Mouse (Mus musculus) heart, embryonic 12.5 days (tissue): ENCODE measurements around the gene Pacs1. TPM values are rescaled to one million over a fixed set of nuclear protein-coding genes. Genes with fewer than 3 reads are reported as not detected.
"Not testable (repeated sequence)": the region's sequence is repeated elsewhere in the genome, so short reads cannot be mapped to it uniquely, and the experiment has no call there.

Experiments
- ATAC-seq: fragments of 200-750 bp; cut with Nextera tagmentation; 2 replicates; pipeline ENCODE4 v1.8.0; 2017; ENCODE audit warnings: moderate TSS enrichment, moderate library complexity; ENCODE audit not compliant: insufficient number of reproducible peaks, low FRiP score
- H3K27ac ChIP-seq: fragments of 300-500 bp; sonication (generic); 2 replicates; pipeline ENCODE4 v1.5.1; 2016; ENCODE audit warnings: mild to moderate bottlenecking, moderate library complexity; ENCODE audit not compliant: poor library complexity, severe bottlenecking
- H3K27me3 ChIP-seq: fragments of 300-500 bp; sonication (generic); replicated peaks from 2 replicates; pipeline ENCODE4 v1.6.1; 2016; ENCODE audit warnings: mild to moderate bottlenecking, moderate library complexity
- H3K36me3 ChIP-seq: fragments of 300-500 bp; sonication (generic); 2 replicates; pipeline ENCODE4 v1.6.1; 2016; ENCODE audit warnings: mild to moderate bottlenecking, moderate library complexity
- H3K4me1 ChIP-seq: fragments of 300-500 bp; sonication (generic); replicated peaks from 2 replicates; pipeline ENCODE4 v1.6.1; 2016; ENCODE audit warnings: mild to moderate bottlenecking
- H3K4me2 ChIP-seq: fragments of 300-500 bp; sonication (generic); 2 replicates; pipeline ENCODE4 v1.6.1; 2016; ENCODE audit warnings: mild to moderate bottlenecking, moderate library complexity
- H3K4me3 ChIP-seq: fragments of 300-500 bp; sonication (generic); 2 replicates; pipeline ENCODE4 v1.5.1; 2016; ENCODE audit warnings: mild to moderate bottlenecking
- H3K9ac ChIP-seq: fragments of 300-500 bp; sonication (generic); 2 replicates; pipeline ENCODE4 v1.6.1; 2016; ENCODE audit warnings: mild to moderate bottlenecking, moderate library complexity
- H3K9me3 ChIP-seq: fragments of 300-500 bp; sonication (generic); replicated peaks from 2 replicates; pipeline ENCODE4 v1.6.1; 2016; ENCODE audit warnings: mild to moderate bottlenecking, moderate library complexity
- WGBS: fragments of 180-500 bp; shearing (Covaris S2); methylation state at CpG from one replicate; pipeline ENCODE4 v1.1.7; 2016; 5-methylcytosine and 5-hydroxymethylcytosine counted together
- polyA plus RNA-seq: library from polyadenylated mRNA; unstranded; fragments of >200 nt; fragmentation: Nextera tagmentation; extraction: Ambion mirVana; gene quantifications from 2 replicates; pipeline ENCODE4 v1.2.1, GENCODE M21; 2016

Pacs1 gene
- polyA plus RNA-seq, 1 experiment from 2014 or later: 28.4 TPM

DNA sequence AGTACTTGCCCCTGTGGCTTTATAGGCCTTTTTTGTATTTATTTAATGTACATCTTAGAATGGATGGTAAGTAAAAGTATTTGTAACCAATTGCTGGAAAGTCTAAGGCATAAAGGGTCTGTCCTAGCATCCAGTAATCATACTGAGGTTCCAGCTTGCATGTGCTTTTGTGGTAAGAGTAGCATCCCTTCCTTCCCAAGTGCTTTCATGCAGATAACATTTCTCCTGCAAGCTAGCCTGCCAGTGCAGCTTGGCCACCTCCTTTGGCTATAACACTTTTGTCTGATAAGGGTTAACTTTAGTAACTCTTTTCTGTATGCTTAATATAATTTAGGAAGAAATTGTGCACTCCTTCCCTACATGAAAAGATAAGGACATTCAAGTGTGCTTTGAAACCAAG is 4.9 kb downstream of the Pacs1 start:
- Histone ChIP-seq H3K27me3 (no peaks in the 10 kb centered on the region), H3K4me1 (peaks cover 54% of the 10 kb centered on the region)
- no peak for ATAC-seq

DNA sequence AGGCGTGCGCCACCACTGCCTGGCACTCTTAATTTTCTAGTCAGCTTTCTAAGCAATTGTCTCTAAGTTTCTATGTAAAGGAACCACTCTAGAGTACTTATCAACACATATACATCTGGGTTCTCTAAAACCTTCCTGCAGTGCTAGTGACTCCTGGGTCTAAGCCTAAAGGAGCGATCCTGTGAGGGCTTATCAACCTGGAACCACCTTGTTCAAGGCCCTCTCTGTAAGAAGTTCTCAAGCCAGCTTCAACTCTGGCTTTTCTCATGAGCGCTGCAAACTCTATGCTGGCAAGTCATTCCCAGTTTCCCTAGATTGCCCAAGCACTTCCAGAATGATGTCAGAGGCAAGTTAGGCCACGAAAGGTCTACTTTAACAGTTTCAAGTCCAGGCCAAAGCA is 5.9 kb downstream of the Pacs1 start:
- H3K4me1 ChIP-seq: peaks cover 51% of the 10 kb centered on the region
- ATAC-seq: no peak
- H3K4me3 ChIP-seq: no peak overlapping the region
- H3K9me3 ChIP-seq: no peaks in the 10 kb centered on the region
- H3K27me3 ChIP-seq: no peaks in the 10 kb centered on the region
- H3K36me3 ChIP-seq: no peaks in the 10 kb centered on the region
- no peak overlapping the region for H3K27ac ChIP-seq
- 83% methylated on average over 5 of the region's 5 CpGs for WGBS
- no peak overlapping the region for H3K9ac ChIP-seq
- no peak overlapping the region for H3K4me2 ChIP-seq

More for the DNA sequence above, 4.9 kb downstream of the Pacs1 start:
- Histone ChIP-seq H3K9ac (no peak overlapping the region), H3K4me2 (no peak overlapping the region), H3K9me3 (no peaks in the 10 kb centered on the region), H3K4me3 (no peak overlapping the region), H3K27ac (no peak overlapping the region), H3K36me3 (no peaks in the 10 kb centered on the region)

GRCm38 (mm10) chr19:5257140-5257539 is 15.8 kb downstream of the Pacs1 start:
- Histone ChIP-seq H3K4me1 (peaks cover 27% of the 10 kb centered on the region), H3K9me3 (no peaks in the 10 kb centered on the region), H3K4me2 (no peak overlapping the region), H3K36me3 (no peaks in the 10 kb centered on the region), H3K4me3 (no peak overlapping the region), H3K27me3 (no peaks in the 10 kb centered on the region), H3K27ac (no peak overlapping the region), H3K9ac (no peak overlapping the region)
- no peak for ATAC-seq
- WGBS: 41% methylated on average over 3 of the region's 3 CpGs

DNA sequence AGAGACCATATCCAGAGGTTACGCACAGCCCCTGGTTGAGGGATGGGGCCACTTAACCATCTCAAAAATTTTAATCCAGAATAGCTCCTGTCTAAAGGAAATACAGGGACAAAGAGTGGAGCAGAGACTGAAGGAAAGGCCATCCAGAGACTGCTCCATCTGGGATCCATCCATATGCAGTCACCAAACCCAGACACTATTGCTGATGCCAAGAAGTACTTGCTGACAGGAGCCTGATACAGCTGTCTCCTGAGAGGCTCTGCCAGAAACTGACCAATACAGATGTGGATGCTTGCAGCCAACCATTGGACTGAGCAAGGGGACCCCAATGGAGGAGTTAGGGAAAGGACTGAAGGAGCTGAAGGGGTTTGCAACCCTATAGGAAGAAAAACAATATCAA is 35.9 kb downstream of the Pacs1 start:
- H3K36me3 ChIP-seq, H3K4me3 ChIP-seq, H3K9me3 ChIP-seq, H3K27me3 ChIP-seq, H3K4me2 ChIP-seq, H3K9ac ChIP-seq, H3K27ac ChIP-seq, ATAC-seq, H3K4me1 ChIP-seq: not testable (repeated sequence)
- 93% methylated on average over 1 of the region's 1 CpGs for WGBS

- no peak for ATAC-seq
- H3K36me3 ChIP-seq: no peaks in the 10 kb centered on the region
- H3K9ac ChIP-seq: no peak overlapping the region
- H3K4me3 ChIP-seq: no peak overlapping the region
- no peaks in the 10 kb centered on the region for H3K27me3 ChIP-seq
- H3K4me2 ChIP-seq: no peak overlapping the region
- no peak overlapping the region for H3K27ac ChIP-seq
- WGBS: 85% methylated on average over 4 of the region's 4 CpGs
- H3K4me1 ChIP-seq: peaks cover 8% of the 10 kb centered on the region; the same call in 1 of the 2 replicates
- H3K9me3 ChIP-seq: no peaks in the 10 kb centered on the region
Observed at GRCm38 (mm10) chr19:5232696-5233095, 40.2 kb downstream of the Pacs1 start.

DNA sequence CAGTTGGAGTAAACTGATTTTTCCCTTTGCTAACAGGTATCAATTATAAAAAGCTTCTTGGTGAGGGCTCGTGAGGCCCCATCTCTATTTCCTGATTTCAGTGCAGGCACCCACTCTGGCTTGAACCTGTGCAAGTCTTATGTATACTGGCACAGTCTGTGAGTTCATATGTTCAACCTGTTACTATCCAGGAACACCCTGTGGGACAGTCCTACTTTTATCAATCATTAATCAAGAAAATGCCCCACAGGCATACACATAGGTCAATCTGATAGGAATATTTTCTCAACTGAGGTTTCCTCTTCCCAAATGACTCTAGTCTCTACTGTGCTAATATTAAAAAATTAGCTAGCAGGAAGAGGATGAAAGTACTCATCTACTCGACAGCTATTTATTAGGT is 42.8 kb downstream of the Pacs1 start:
- H3K27ac ChIP-seq: no peak overlapping the region
- no peaks in the 10 kb centered on the region for H3K27me3 ChIP-seq
- H3K9ac ChIP-seq: no peak overlapping the region
- H3K4me3 ChIP-seq: no peak overlapping the region
- no peaks in the 10 kb centered on the region for H3K36me3 ChIP-seq
- ATAC-seq: no peak
- no peaks in the 10 kb centered on the region for H3K9me3 ChIP-seq
- no peak overlapping the region for H3K4me2 ChIP-seq
- WGBS: 74% methylated on average over 2 of the region's 2 CpGs
- H3K4me1 ChIP-seq: peaks cover 1% of the 10 kb centered on the region; the same call in 1 of the 2 replicates

DNA sequence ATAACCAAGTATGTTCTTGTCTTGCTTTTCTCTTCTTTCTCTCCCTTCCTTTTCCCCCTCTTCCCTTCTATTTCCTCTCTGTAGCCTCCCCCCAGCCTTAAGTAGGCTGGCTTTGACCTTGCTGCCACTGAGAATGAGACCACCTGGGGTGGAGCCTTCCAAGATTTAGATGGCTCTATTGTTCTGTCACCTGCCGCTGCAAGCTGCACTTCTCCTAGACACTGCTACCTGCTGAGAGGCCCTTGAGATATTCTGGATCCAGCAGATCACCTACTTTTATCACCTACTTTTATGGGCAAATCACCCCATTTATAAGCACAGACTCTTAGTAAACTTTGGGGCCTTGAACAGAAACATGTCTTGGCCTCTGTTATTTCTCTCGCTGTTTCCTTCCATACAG is 48.3 kb downstream of the Pacs1 start:
- Histone ChIP-seq H3K9me3 (no peaks in the 10 kb centered on the region), H3K4me1 (peaks cover 13% of the 10 kb centered on the region), H3K36me3 (no peaks in the 10 kb centered on the region), H3K27ac (no peak overlapping the region), H3K27me3 (no peaks in the 10 kb centered on the region), H3K4me2 (no peak overlapping the region), H3K4me3 (no peak overlapping the region), H3K9ac (no peak overlapping the region)
- 60% methylated on average over 2 of the region's 2 CpGs for WGBS
- ATAC-seq: no peak

- H3K4me2 ChIP-seq: no peak overlapping the region
- no peaks in the 10 kb centered on the region for H3K36me3 ChIP-seq
- H3K27me3 ChIP-seq: no peaks in the 10 kb centered on the region
- no peak overlapping the region for H3K4me3 ChIP-seq
- no peak overlapping the region for H3K27ac ChIP-seq
- H3K9ac ChIP-seq: no peak overlapping the region
- no peak for ATAC-seq
- 85% methylated on average over 4 of the region's 4 CpGs for WGBS
- peaks cover 13% of the 10 kb centered on the region for H3K4me1 ChIP-seq
- no peaks in the 10 kb centered on the region for H3K9me3 ChIP-seq
Observed at GRCm38 (mm10) chr19:5224077-5224476, 48.8 kb downstream of the Pacs1 start.

GRCm38 (mm10) chr19:5221926-5222325 is 51.0 kb downstream of the Pacs1 start:
- ATAC-seq: no peak
- H3K4me1 ChIP-seq: peaks cover 13% of the 10 kb centered on the region
- no peak overlapping the region for H3K4me2 ChIP-seq
- no peak overlapping the region for H3K9ac ChIP-seq
- WGBS: 72% methylated on average over 2 of the region's 2 CpGs
- no peak overlapping the region for H3K4me3 ChIP-seq
- H3K36me3 ChIP-seq: no peaks in the 10 kb centered on the region
- H3K9me3 ChIP-seq: no peaks in the 10 kb centered on the region
- H3K27ac ChIP-seq: no peak overlapping the region
- H3K27me3 ChIP-seq: no peaks in the 10 kb centered on the region

- not testable (repeated sequence) for H3K4me2 ChIP-seq, H3K27me3 ChIP-seq, ATAC-seq, H3K27ac ChIP-seq, H3K4me3 ChIP-seq, H3K36me3 ChIP-seq, H3K9me3 ChIP-seq, H3K9ac ChIP-seq
- H3K4me1 ChIP-seq: peaks cover 13% of the 10 kb centered on the region
- 17% methylated on average over 2 of the region's 2 CpGs for WGBS
Observed at GRCm38 (mm10) chr19:5221219-5221723, 51.6 kb downstream of the Pacs1 start.

DNA sequence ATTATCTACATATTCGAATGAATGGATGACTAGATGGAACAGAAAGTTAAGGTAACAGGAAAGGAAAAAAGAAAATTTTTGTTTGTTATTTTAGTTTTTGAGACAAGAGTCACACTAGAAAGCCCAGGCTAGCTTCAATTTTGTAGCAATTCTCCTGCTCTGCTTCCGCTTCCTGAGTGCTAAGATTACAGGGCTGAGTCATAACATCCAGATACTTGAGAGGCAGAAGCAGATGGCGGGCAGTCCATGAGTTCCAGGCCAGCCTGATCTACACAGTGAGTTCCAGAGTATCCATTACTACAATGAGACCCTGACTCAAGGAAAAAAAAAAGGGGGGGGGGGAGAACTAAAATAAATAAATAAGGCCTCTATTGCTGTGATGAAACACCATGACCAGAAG is 52.5 kb downstream of the Pacs1 start:
- no peaks in the 10 kb centered on the region for H3K9me3 ChIP-seq
- no peak overlapping the region for H3K9ac ChIP-seq
- H3K27ac ChIP-seq: no peak overlapping the region
- no peak overlapping the region for H3K4me2 ChIP-seq
- 0 out of 2 replicates have a peak, but pooled peaks cover 1% of the 10 kb centered on the region for H3K36me3 ChIP-seq
- ATAC-seq: no peak
- no peaks in the 10 kb centered on the region for H3K27me3 ChIP-seq
- H3K4me1 ChIP-seq: peaks cover 13% of the 10 kb centered on the region
- whole genome bisulfite sequencing: 76% methylated on average over 3 of the region's 3 CpGs
- H3K4me3 ChIP-seq: no peak overlapping the region

GRCm38 (mm10) chr19:5201691-5202090 is 71.2 kb downstream of the Pacs1 start:
- no peak overlapping the region for H3K9ac ChIP-seq
- no peaks in the 10 kb centered on the region for H3K36me3 ChIP-seq
- H3K4me1 ChIP-seq: peaks cover 8% of the 10 kb centered on the region
- WGBS: 87% methylated on average over 2 of the region's 2 CpGs
- no peak overlapping the region for H3K4me2 ChIP-seq
- H3K27me3 ChIP-seq: no peaks in the 10 kb centered on the region
- ATAC-seq: no peak
- no peak overlapping the region for H3K4me3 ChIP-seq
- no peak overlapping the region for H3K27ac ChIP-seq
- H3K9me3 ChIP-seq: no peaks in the 10 kb centered on the region
